Mouse (Mus musculus): ENCODE results near the gene Abhd5. TPM values are rescaled to one million over a fixed set of nuclear protein-coding genes. Genes with fewer than 3 reads are reported as not detected.

Abhd5 gene
- polyA plus RNA-seq, 1 experiment from 2014 or later: 25.5 TPM

DNA sequence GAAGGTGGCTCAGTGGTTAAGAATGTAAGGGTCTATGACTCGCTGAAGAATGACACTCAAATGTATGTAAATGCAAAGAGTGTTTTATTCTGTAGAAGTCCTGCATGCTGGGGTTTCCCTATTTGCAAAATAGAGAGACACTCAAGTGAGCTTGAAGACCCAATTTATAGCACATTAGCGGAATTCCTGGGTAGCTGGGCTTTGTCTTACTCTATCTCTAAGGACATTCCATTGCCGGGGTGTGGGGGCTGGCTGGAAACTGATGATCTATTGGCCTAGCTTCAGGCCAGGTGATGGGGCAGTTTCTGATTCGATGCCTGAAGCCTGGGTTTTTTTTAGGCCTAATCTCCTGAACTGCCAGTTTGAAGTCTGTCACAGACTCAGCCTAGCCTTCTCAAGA lies 36.5 kb upstream of the Abhd5 start:
- H3K27me3 ChIP-seq (ENCODE audit: control insufficient read depth, insufficient read depth, low read length): 0 out of 2 replicates have a peak, but pooled peaks cover 3% of the 10 kb centered on the region
- DNase-seq (ENCODE audit: low spot score) (no peak), ATAC-seq (ENCODE audit: low FRiP score) (no peak)
- no peak overlapping the region for H3K4me3 ChIP-seq (replicated peaks; ENCODE audit: low read length)
- no peaks in the 10 kb centered on the region for H3K36me3 ChIP-seq (replicated peaks; ENCODE audit: control insufficient read depth, insufficient read depth)
- peaks cover 9% of the 10 kb centered on the region; the same call in 1 of the 2 replicates for H3K4me1 ChIP-seq (replicated peaks; ENCODE audit: control insufficient read depth, insufficient read depth, low read length)
- H3K4me2 ChIP-seq (replicated peaks): no peak overlapping the region
- 56% methylated on average over 4 of the region's 4 CpGs for WGBS
- no peaks in the 10 kb centered on the region for H3K9me3 ChIP-seq (ENCODE audit: control insufficient read depth, low read length)
- H3K9ac ChIP-seq: no peak overlapping the region
- no peak overlapping the region for H3K27ac ChIP-seq

GRCm38 (mm10) chr9:122315501-122315900 lies 35.9 kb upstream of the Abhd5 start:
- H3K9me3 ChIP-seq (ENCODE audit: control insufficient read depth, low read length): no peaks in the 10 kb centered on the region
- WGBS: 38% methylated on average over 11 of the region's 11 CpGs
- 0 out of 2 replicates have a peak, but pooled peaks cover 3% of the 10 kb centered on the region for H3K27me3 ChIP-seq (ENCODE audit: control insufficient read depth, insufficient read depth, low read length)
- H3K4me1 ChIP-seq (replicated peaks; ENCODE audit: control insufficient read depth, insufficient read depth, low read length): 0 out of 2 replicates have a peak, but pooled peaks cover 5% of the 10 kb centered on the region
- no peak overlapping the region for H3K9ac ChIP-seq
- H3K36me3 ChIP-seq (replicated peaks; ENCODE audit: control insufficient read depth, insufficient read depth): no peaks in the 10 kb centered on the region
- ATAC-seq (ENCODE audit: low FRiP score): no peak
- H3K4me2 ChIP-seq (replicated peaks): no peak overlapping the region
- no peak for DNase-seq (ENCODE audit: low spot score)
- H3K4me3 ChIP-seq (replicated peaks; ENCODE audit: low read length): no peak overlapping the region
- no peak overlapping the region for H3K27ac ChIP-seq

DNA sequence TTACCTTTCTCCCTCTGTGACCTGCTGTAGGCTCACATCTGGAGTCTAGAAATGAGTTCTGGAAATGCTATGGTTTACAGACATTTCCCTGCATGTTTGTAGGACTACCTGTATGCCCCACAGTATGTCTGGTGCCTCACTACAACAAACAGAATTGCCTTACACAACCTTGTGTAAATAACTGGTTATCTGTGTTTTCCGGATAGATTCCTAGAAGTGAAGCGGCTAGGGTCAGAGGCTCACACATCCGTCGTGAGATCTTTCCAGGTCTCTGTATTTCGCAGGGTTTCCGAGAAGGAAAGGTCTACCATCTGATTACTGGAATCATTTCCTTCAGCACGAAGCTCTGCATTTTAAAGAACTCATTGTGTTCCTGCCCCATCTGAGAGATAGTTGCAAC lies 34.8 kb upstream of the Abhd5 start:
- no peaks in the 10 kb centered on the region for H3K4me1 ChIP-seq (replicated peaks; ENCODE audit: control insufficient read depth, insufficient read depth, low read length)
- 0 out of 2 replicates have a peak, but pooled peaks cover 3% of the 10 kb centered on the region for H3K27me3 ChIP-seq (ENCODE audit: control insufficient read depth, insufficient read depth, low read length)
- 91% methylated on average over 7 of the region's 7 CpGs for WGBS
- DNase-seq (ENCODE audit: low spot score): no peak
- H3K9ac ChIP-seq: no peak overlapping the region
- no peaks in the 10 kb centered on the region for H3K36me3 ChIP-seq (replicated peaks; ENCODE audit: control insufficient read depth, insufficient read depth)
- H3K9me3 ChIP-seq (ENCODE audit: control insufficient read depth, low read length): no peaks in the 10 kb centered on the region
- no peak for ATAC-seq (ENCODE audit: low FRiP score)
- no peak overlapping the region for H3K27ac ChIP-seq
- no peak overlapping the region for H3K4me2 ChIP-seq (replicated peaks)
- H3K4me3 ChIP-seq (replicated peaks; ENCODE audit: low read length): no peak overlapping the region

DNA sequence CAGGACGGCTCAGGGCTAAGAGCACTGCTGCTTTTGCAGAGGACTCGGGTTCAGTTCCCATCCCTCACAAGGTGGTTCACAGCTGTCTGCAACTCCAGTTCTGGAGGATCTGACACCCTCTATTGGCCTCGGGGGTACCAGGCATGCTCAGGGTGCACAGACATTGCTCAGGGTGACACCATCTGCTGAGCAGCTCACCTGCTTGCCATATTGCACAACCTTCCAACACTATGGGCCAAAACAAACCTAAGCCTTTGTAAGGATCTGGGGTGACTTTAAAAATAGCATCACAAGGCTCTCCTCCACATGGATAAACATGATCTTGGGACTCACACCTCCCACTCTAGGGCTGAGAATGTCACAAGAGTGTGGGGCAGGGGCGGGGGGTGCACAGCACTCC lies 30.8 kb upstream of the Abhd5 start:
- 95% methylated on average over 4 of the region's 4 CpGs for WGBS
- ATAC-seq (ENCODE audit: low FRiP score) (no peak), DNase-seq (ENCODE audit: low spot score) (no peak)
- H3K4me1 ChIP-seq (replicated peaks; ENCODE audit: control insufficient read depth, insufficient read depth, low read length): no peaks in the 10 kb centered on the region
- no peak overlapping the region for H3K9ac ChIP-seq
- no peak overlapping the region for H3K4me2 ChIP-seq (replicated peaks)
- no peaks in the 10 kb centered on the region for H3K36me3 ChIP-seq (replicated peaks; ENCODE audit: control insufficient read depth, insufficient read depth)
- H3K27me3 ChIP-seq (ENCODE audit: control insufficient read depth, insufficient read depth, low read length): 0 out of 2 replicates have a peak, but pooled peaks cover 3% of the 10 kb centered on the region
- no peak overlapping the region for H3K4me3 ChIP-seq (replicated peaks; ENCODE audit: low read length)
- no peak overlapping the region for H3K27ac ChIP-seq
- no peaks in the 10 kb centered on the region for H3K9me3 ChIP-seq (ENCODE audit: control insufficient read depth, low read length)

GRCm38 (mm10) chr9:122322356-122322755 lies 29.1 kb upstream of the Abhd5 start:
- Histone ChIP-seq H3K27me3 (ENCODE audit: control insufficient read depth, insufficient read depth, low read length) (no peaks in the 10 kb centered on the region), H3K4me1 (replicated peaks; ENCODE audit: control insufficient read depth, insufficient read depth, low read length) (no peaks in the 10 kb centered on the region), H3K9me3 (ENCODE audit: control insufficient read depth, low read length) (no peaks in the 10 kb centered on the region), H3K9ac (no peak overlapping the region), H3K4me3 (replicated peaks; ENCODE audit: low read length) (no peak overlapping the region), H3K36me3 (replicated peaks; ENCODE audit: control insufficient read depth, insufficient read depth) (no peaks in the 10 kb centered on the region), H3K27ac (no peak overlapping the region), H3K4me2 (replicated peaks) (no peak overlapping the region)
- 71% methylated on average over 3 of the region's 3 CpGs for WGBS
- DNase-seq (ENCODE audit: low spot score): no peak
- ATAC-seq (ENCODE audit: low FRiP score): no peak

GRCm38 (mm10) chr9:122325996-122326395 lies 25.4 kb upstream of the Abhd5 start:
- no peak overlapping the region for H3K27ac ChIP-seq
- no peaks in the 10 kb centered on the region for H3K27me3 ChIP-seq (ENCODE audit: control insufficient read depth, insufficient read depth, low read length)
- 97% methylated on average over 1 of the region's 1 CpGs for WGBS
- no peak overlapping the region for H3K4me2 ChIP-seq (replicated peaks)
- no peak for ATAC-seq (ENCODE audit: low FRiP score)
- H3K4me1 ChIP-seq (replicated peaks; ENCODE audit: control insufficient read depth, insufficient read depth, low read length): no peaks in the 10 kb centered on the region
- no peak for DNase-seq (ENCODE audit: low spot score)
- no peak overlapping the region for H3K4me3 ChIP-seq (replicated peaks; ENCODE audit: low read length)
- H3K9ac ChIP-seq: no peak overlapping the region
- no peaks in the 10 kb centered on the region for H3K36me3 ChIP-seq (replicated peaks; ENCODE audit: control insufficient read depth, insufficient read depth)
- no peaks in the 10 kb centered on the region for H3K9me3 ChIP-seq (ENCODE audit: control insufficient read depth, low read length)

DNA sequence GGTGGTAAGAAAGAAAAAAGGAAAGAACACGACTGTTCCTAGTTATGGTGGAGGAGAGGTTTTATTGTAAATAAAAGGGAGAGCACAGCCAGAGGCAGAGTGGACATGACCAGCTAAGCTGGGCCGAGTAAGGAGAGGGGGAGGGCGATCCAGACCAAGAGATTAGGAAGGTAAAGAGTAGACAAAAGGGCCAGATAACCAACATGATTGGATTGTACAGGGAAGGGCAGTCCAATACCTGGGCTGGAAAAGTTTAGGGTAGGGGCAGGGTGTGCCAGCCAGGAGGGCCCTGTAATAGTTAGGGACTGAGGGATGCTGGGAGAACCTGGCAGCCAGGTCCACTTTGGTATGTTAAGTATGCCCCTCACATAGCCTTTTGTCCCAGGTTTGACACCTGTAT lies 23.2 kb upstream of the Abhd5 start:
- Histone ChIP-seq H3K9me3 (ENCODE audit: control insufficient read depth, low read length) (no peaks in the 10 kb centered on the region), H3K4me1 (replicated peaks; ENCODE audit: control insufficient read depth, insufficient read depth, low read length) (no peaks in the 10 kb centered on the region), H3K27ac (no peak overlapping the region), H3K9ac (no peak overlapping the region), H3K27me3 (ENCODE audit: control insufficient read depth, insufficient read depth, low read length) (no peaks in the 10 kb centered on the region), H3K4me3 (replicated peaks; ENCODE audit: low read length) (no peak overlapping the region), H3K36me3 (replicated peaks; ENCODE audit: control insufficient read depth, insufficient read depth) (no peaks in the 10 kb centered on the region), H3K4me2 (replicated peaks) (no peak overlapping the region)
- DNase-seq (ENCODE audit: low spot score) (no peak), ATAC-seq (ENCODE audit: low FRiP score) (no peak)
- 79% methylated on average over 3 of the region's 3 CpGs for WGBS

DNA sequence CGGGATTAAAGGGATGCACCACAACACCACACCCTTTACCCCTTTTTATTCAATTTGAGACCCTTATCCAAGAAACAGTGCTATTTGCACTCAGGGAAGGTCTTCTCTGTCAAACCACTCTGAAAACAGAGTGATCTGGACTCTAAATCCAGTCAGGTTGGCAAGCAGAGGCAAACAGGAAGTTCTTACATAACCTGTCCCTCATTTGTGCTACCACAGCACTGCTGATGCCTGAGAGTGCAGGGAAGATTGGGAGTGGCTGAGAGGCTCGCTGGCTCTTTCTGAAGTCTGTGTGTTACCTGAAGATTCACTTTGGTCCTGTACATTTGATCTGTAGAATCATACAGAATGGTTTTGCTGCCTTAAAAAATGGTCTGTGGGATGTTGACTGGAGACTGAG lies 14.7 kb upstream of the Abhd5 start:
- Histone ChIP-seq H3K4me3 (replicated peaks; ENCODE audit: low read length) (no peak overlapping the region), H3K9me3 (ENCODE audit: control insufficient read depth, low read length) (no peaks in the 10 kb centered on the region), H3K27ac (no peak overlapping the region), H3K27me3 (ENCODE audit: control insufficient read depth, insufficient read depth, low read length) (no peaks in the 10 kb centered on the region), H3K4me2 (replicated peaks) (no peak overlapping the region), H3K4me1 (replicated peaks; ENCODE audit: control insufficient read depth, insufficient read depth, low read length) (no peaks in the 10 kb centered on the region), H3K9ac (no peak overlapping the region), H3K36me3 (replicated peaks; ENCODE audit: control insufficient read depth, insufficient read depth) (no peaks in the 10 kb centered on the region)
- DNase-seq (ENCODE audit: low spot score) (no peak), ATAC-seq (ENCODE audit: low FRiP score) (no peak)
- WGBS: 82% methylated on average over 2 of the region's 2 CpGs

- WGBS: 37% methylated on average over 8 of the region's 8 CpGs
- Histone ChIP-seq H3K4me1 (replicated peaks; ENCODE audit: control insufficient read depth, insufficient read depth, low read length) (no peaks in the 10 kb centered on the region), H3K36me3 (replicated peaks; ENCODE audit: control insufficient read depth, insufficient read depth) (no peaks in the 10 kb centered on the region), H3K27me3 (ENCODE audit: control insufficient read depth, insufficient read depth, low read length) (no peaks in the 10 kb centered on the region), H3K27ac (no peak overlapping the region), H3K9ac (no peak overlapping the region), H3K9me3 (ENCODE audit: control insufficient read depth, low read length) (no peaks in the 10 kb centered on the region), H3K4me2 (replicated peaks) (no peak overlapping the region), H3K4me3 (replicated peaks; ENCODE audit: low read length) (no peak overlapping the region)
- DNase-seq (ENCODE audit: low spot score) (no peak), ATAC-seq (ENCODE audit: low FRiP score) (no peak)
Measured at GRCm38 (mm10) chr9:122337510-122337931, 13.9 kb upstream of the Abhd5 start.

DNA sequence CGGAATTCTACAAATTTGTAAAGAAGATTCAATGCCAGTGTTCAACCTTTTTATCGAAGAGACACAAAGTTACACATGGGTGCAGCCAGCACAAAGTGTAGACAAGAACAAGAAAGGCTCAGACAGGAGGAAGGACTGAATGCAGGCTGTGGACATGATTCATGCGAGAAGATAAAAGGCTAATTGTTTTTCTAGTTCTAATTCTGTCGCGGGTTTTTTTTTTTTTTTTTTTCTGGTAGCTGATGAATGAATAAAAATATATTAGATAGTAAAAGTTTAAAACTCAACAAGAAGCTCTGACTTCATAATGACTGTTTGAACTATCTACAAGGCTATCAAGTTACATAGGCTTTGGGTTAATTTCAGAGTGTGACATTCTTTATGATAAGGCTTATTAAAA lies 11.4 kb upstream of the Abhd5 start:
- no peak for ATAC-seq (ENCODE audit: low FRiP score)

More for the DNA sequence above, 11.4 kb upstream of the Abhd5 start:
- no peak overlapping the region for H3K9ac ChIP-seq
- no peak for DNase-seq (ENCODE audit: low spot score)
- no peak overlapping the region for H3K4me2 ChIP-seq (replicated peaks)
- H3K4me1 ChIP-seq (replicated peaks; ENCODE audit: control insufficient read depth, insufficient read depth, low read length): no peaks in the 10 kb centered on the region
- no peak overlapping the region for H3K27ac ChIP-seq
- H3K9me3 ChIP-seq (ENCODE audit: control insufficient read depth, low read length): no peaks in the 10 kb centered on the region
- no peaks in the 10 kb centered on the region for H3K27me3 ChIP-seq (ENCODE audit: control insufficient read depth, insufficient read depth, low read length)
- whole genome bisulfite sequencing: 53% methylated on average over 5 of the region's 5 CpGs
- H3K36me3 ChIP-seq (replicated peaks; ENCODE audit: control insufficient read depth, insufficient read depth): no peaks in the 10 kb centered on the region
- H3K4me3 ChIP-seq (replicated peaks; ENCODE audit: low read length): no peak overlapping the region

Data from hindbrain, embryonic 14.5 days (tissue).